Comparison of ENCODE assay signal across 28 mouse cellular contexts in the genomic region with DNA sequence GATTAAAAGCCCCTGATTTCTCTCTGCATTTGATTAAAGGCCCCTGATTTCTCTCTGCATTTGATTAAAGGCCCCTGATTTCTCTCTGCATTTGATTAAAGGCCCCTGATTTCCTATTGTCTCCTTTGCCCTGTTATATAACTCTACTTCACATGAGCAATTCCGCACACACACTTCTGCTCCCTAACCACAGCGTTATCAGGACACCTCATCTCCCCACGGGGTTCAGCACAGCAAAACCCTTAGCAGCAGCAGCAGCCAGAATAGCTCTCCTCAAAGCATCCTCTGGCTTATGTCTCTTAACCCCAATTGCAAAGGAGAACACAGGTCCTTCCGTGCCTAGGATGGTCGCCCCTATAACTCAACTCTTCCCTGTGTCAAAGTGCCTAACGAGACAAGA. TPM values are rescaled to one million over a fixed set of nuclear protein-coding genes. Genes with fewer than 3 reads are reported as not detected.
DNase-seq lines count a peak whose midpoint lies in the region; ATAC-seq and TF ChIP-seq lines count a peak whose summit lies in the region.
"Had no signal": no experiment of that assay in that cellular context is flagged by ENCODE, and none has a peak within 500 bp of the region (broad histone marks: within the 10 kb centered on the region; RNA-seq: fewer than 3 reads in every experiment).

No protein-coding gene starts in this region.

- no peaks in the 10 kb centered on the region; a peak in 2 of 4 replicates for H3K36me3 ChIP-seq in MEL (ENCODE audit: control insufficient read depth in 1 of 2, insufficient read depth in 2 of 2, low read length in 2 of 2)
- no peaks in the 10 kb centered on the region for H3K36me3 ChIP-seq in hindbrain, postnatal 0 days (ENCODE audit: insufficient read depth, low read length)
- H3K36me3 ChIP-seq: hindbrain, embryonic 12.5 days; limb, embryonic 10.5 days; limb, embryonic 15.5 days; midbrain, embryonic 15.5 days had no signal

- no peak for TF ChIP-seq RAD21 in MEL (IDR thresholded peaks at IDR 0.05; ENCODE audit: low read depth, low read length)

- TF ChIP-seq EP300 in MEL (IDR thresholded peaks at IDR 0.05; ENCODE audit: low read depth in 1 of 2, low read length in 2 of 2): no peak

- peak; percentile 70 for ATAC-seq in inflammation-experienced regulatory T-cells, adult 6 months
- no peak for ATAC-seq in hindbrain, postnatal 0 days
- ATAC-seq: forebrain, embryonic 14.5 days; lung, postnatal 0 days; midbrain, embryonic 15.5 days had no signal

- 87% methylated on average over 6 of the region's 6 CpGs for WGBS in hindbrain, postnatal 0 days

- no peak for TF ChIP-seq CTCF in MEL (IDR thresholded peaks at IDR 0.05 in 2 of 3, conservative IDR thresholded peaks at IDR 0.05 in 1 of 3; ENCODE audit: control insufficient read depth in 1 of 3, insufficient read depth in 1 of 3, low read depth in 2 of 3, low read length in 3 of 3, poor library complexity in 1 of 3, severe bottlenecking in 1 of 3)
- no peak for TF ChIP-seq CTCF in hindbrain, postnatal 0 days (IDR thresholded peaks at IDR 0.05; ENCODE audit: low read depth)
- TF ChIP-seq CTCF in gastrocnemius, adult 2 months (IDR thresholded peaks at IDR 0.05): no peak

- no peak overlapping the region for H3K27ac ChIP-seq in MEL (ENCODE audit: control insufficient read depth, low read depth, low read length)
- H3K27ac ChIP-seq in hindbrain, postnatal 0 days: no peak overlapping the region
- H3K27ac ChIP-seq in gastrocnemius, adult 2 months: no peak overlapping the region
- H3K27ac ChIP-seq: hindbrain, embryonic 12.5 days; limb, embryonic 10.5 days; limb, embryonic 15.5 days; liver, embryonic 13.5 days; macrophage; midbrain, embryonic 15.5 days; neural tube, embryonic 12.5 days had no signal

- no peak overlapping the region for H3K9ac ChIP-seq in MEL (ENCODE audit: control insufficient read depth, low read depth, low read length, poor library complexity, severe bottlenecking)
- no peak overlapping the region for H3K9ac ChIP-seq in hindbrain, postnatal 0 days (replicated peaks; ENCODE audit: low read length)
- H3K9ac ChIP-seq: hindbrain, embryonic 12.5 days; limb, embryonic 15.5 days; liver, embryonic 13.5 days; midbrain, embryonic 15.5 days; neural tube, embryonic 12.5 days had no signal

- no peak overlapping the region for H3K4me2 ChIP-seq in hindbrain, postnatal 0 days (ENCODE audit: low read depth, low read length)
- H3K4me2 ChIP-seq: heart, embryonic 11.5 days; hindbrain, embryonic 12.5 days; limb, embryonic 15.5 days; liver, embryonic 13.5 days; midbrain, embryonic 15.5 days; neural tube, embryonic 12.5 days had no signal

- no peaks in the 10 kb centered on the region for H3K79me2 ChIP-seq in MEL (ENCODE audit: control insufficient read depth, insufficient read depth, low read length, poor library complexity)

- H3K9me3 ChIP-seq in MEL (replicated peaks; ENCODE audit: insufficient read depth, low read length): no peaks in the 10 kb centered on the region
- H3K9me3 ChIP-seq in hindbrain, postnatal 0 days (ENCODE audit: low read length): no peaks in the 10 kb centered on the region
- H3K9me3 ChIP-seq: hindbrain, embryonic 12.5 days; limb, embryonic 10.5 days; limb, embryonic 15.5 days; liver, embryonic 13.5 days; midbrain, embryonic 10.5 days; midbrain, embryonic 15.5 days; neural tube, embryonic 12.5 days had no signal

- H3K4me3 ChIP-seq in MEL (ENCODE audit: control insufficient read depth in 1 of 2, insufficient read depth in 1 of 2, low read depth in 2 of 2, low read length in 2 of 2): no peak overlapping the region
- no peak overlapping the region for H3K4me3 ChIP-seq in hindbrain, postnatal 0 days (ENCODE audit: low read length)
- H3K4me3 ChIP-seq in gastrocnemius, adult 2 months: no peak overlapping the region
- H3K4me3 ChIP-seq: hindbrain, embryonic 12.5 days; limb, embryonic 10.5 days; limb, embryonic 15.5 days; liver, embryonic 13.5 days; midbrain, embryonic 10.5 days; midbrain, embryonic 15.5 days; neural tube, embryonic 12.5 days had no signal

- intact Hi-C loops in gastrocnemius, adult 2 months (cut with DNase I): no loop called here

- H3K4me1 ChIP-seq in MEL (ENCODE audit: control insufficient read depth in 1 of 2, insufficient read depth in 2 of 2, low read length in 2 of 2): 0 out of 4 replicates have a peak, but pooled peaks cover 0 to 3% of the 10 kb centered on the region in 2 experiments
- H3K4me1 ChIP-seq in hindbrain, postnatal 0 days (ENCODE audit: insufficient read depth, low read length): peaks cover 14% of the 10 kb centered on the region; the same call in 1 of the 2 replicates
- H3K4me1 ChIP-seq: liver, embryonic 13.5 days had no signal

- no peak for TF ChIP-seq POLR2A in MEL (IDR thresholded peaks at IDR 0.05; ENCODE audit: control insufficient read depth in 1 of 2, insufficient read depth in 1 of 2, low read depth in 1 of 2, low read length in 2 of 2, poor library complexity in 1 of 2)

- H3K27me3 ChIP-seq in MEL (ENCODE audit: control insufficient read depth in 1 of 2, insufficient read depth in 2 of 2, low read length in 2 of 2): no peaks in the 10 kb centered on the region
- H3K27me3 ChIP-seq in hindbrain, postnatal 0 days (ENCODE audit: insufficient read depth, low read length): no peaks in the 10 kb centered on the region
- H3K27me3 ChIP-seq: hindbrain, embryonic 12.5 days; limb, embryonic 15.5 days; liver, embryonic 13.5 days; midbrain, embryonic 15.5 days; neural tube, embryonic 12.5 days had no signal

- DNase-seq in CD4-positive helper T cell, adult 2 months (ENCODE audit: low read depth, low spot score): peak; percentile 68
- peak; percentile 38 for DNase-seq in MEL (ENCODE audit: low read depth, low spot score)
- DNase-seq in thymus, postnatal 25 days: peak; percentile 44
- DNase-seq in hindbrain, postnatal 0 days (ENCODE audit: low spot score): no peak
- DNase-seq in kidney, postnatal 14 days: no peak
- DNase-seq in gastrocnemius, adult 2 months: no peak
- DNase-seq: adrenal gland, adult 2 months; B cell, adult 2 months; cerebellum, adult 2 months; cerebellum, postnatal 14 days; gastrocnemius, postnatal 25 days; heart, adult 11 months; heart, postnatal 36 days; kidney, adult 11 months; kidney, postnatal 25 days; liver, embryonic 13.5 days; lung, adult 18-20 months had no signal

TF ChIP-seq in MEL, 35 proteins besides CTCF, POLR2A, EP300 and RAD21:
- TF ChIP-seq RCOR1 (IDR thresholded peaks at IDR 0.05; ENCODE audit: low read depth, low read length) (0 out of 2 replicates have a peak, but pooled peaks have one; percentile 37), GATA1 (IDR thresholded peaks at IDR 0.05; ENCODE audit: low read depth, low read length) (peak; percentile 69), ZNF384 (IDR thresholded peaks at IDR 0.05; ENCODE audit: low read depth, low read length) (no peak)
TF ChIP-seq in MEL: peak in this region for 2.

RNA-seq across cellular contexts. Expression of a gene that starts 50.8 kb away (rescaled TPM):
- total RNA-seq in MEL (2012; rRNA removed): not detected in 2 replicates
- not detected for polyA plus RNA-seq in MEL (2012; ENCODE audit: insufficient read depth in 1 of 2, insufficient read length in 2 of 2, low read depth in 1 of 2, low replicate concordance in 2 of 2, missing spikeins in 1 of 2)
- under 1 TPM in 1 of 3 experiments, not detected in 2; 0.47 TPM for polyA plus RNA-seq in inflammation-experienced regulatory T-cells, adult 6 months (2017; shearing (Covaris generic))
- 160 and 171 TPM in 2 replicates for total RNA-seq in hindbrain, postnatal 0 days (2014; rRNA removed)
- 254 and 255 TPM in 2 replicates for polyA plus RNA-seq in hindbrain, postnatal 0 days (2015; fragmentation: Nextera tagmentation; extraction: Ambion mirVana)
- total RNA-seq in gastrocnemius, adult 2 months (2021): not detected
- total RNA-seq: gastrocnemius, postnatal 25 days; heart, postnatal 36 days had no signal
- polyA plus RNA-seq: macrophage had no signal

Comparison
In these comparisons a context has a peak if more than half of its experiments do, and no peak if none do; other contexts are left out.
1. DNase-seq: peak in CD4-positive helper T cell, adult 2 months (single experiment), MEL (single experiment) and thymus, postnatal 25 days (single experiment); none in hindbrain, postnatal 0 days (single experiment), kidney, postnatal 14 days (single experiment) and gastrocnemius, adult 2 months (single experiment).
2. RNA of a gene that starts 50.8 kb away (total RNA-seq): 160 to 171 TPM in hindbrain, postnatal 0 days; not detected in MEL and not detected in gastrocnemius, adult 2 months; every median in the first group is over 100 times any median in the second.